28 mouse cellular contexts compared by ENCODE assay signal in the genomic region with DNA sequence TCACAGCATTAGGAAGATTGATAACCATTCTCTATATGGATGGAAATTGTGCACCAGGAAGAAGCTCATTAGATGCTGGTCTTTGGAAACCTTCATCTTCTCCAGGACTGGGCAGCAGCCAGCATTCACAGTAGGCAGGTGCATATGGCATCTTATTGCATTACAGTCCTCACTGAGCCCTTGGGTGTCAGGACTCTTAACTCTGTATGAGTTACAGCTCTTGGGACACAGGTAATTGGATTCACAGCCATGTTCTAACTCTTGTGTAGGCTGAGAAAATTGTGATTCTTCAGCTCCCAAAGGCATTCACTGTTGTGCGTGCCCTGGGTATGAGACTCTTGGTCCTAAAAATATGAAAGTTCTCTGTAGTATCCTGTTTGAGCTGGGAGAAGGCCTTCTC.
"Had no signal": no experiment of that assay in that cellular context is flagged by ENCODE, and none has a peak within 500 bp of the region (broad histone marks: within the 10 kb centered on the region; RNA-seq: fewer than 3 reads in every experiment).

No protein-coding gene starts in this region.

- H3K9me3 ChIP-seq: embryonic facial prominence, embryonic 12.5 days; embryonic facial prominence, embryonic 13.5 days; embryonic facial prominence, embryonic 15.5 days; forebrain, embryonic 10.5 days; forebrain, embryonic 12.5 days; forebrain, embryonic 13.5 days; forebrain, embryonic 15.5 days had no signal

- H3K9ac ChIP-seq: embryonic facial prominence, embryonic 12.5 days; embryonic facial prominence, embryonic 13.5 days; embryonic facial prominence, embryonic 15.5 days; forebrain, embryonic 12.5 days; forebrain, embryonic 13.5 days; forebrain, embryonic 15.5 days; forebrain, postnatal 0 days had no signal

- H3K4me1 ChIP-seq: embryonic facial prominence, embryonic 10.5 days; embryonic facial prominence, embryonic 12.5 days; embryonic facial prominence, embryonic 13.5 days; embryonic facial prominence, embryonic 15.5 days; forebrain, embryonic 10.5 days; forebrain, embryonic 12.5 days; forebrain, embryonic 13.5 days; forebrain, embryonic 15.5 days had no signal

- H3K4me2 ChIP-seq: embryonic facial prominence, embryonic 12.5 days; embryonic facial prominence, embryonic 13.5 days; embryonic facial prominence, embryonic 15.5 days; forebrain, embryonic 12.5 days; forebrain, embryonic 13.5 days; forebrain, embryonic 15.5 days had no signal

- H3K36me3 ChIP-seq: embryonic facial prominence, embryonic 10.5 days; embryonic facial prominence, embryonic 12.5 days; embryonic facial prominence, embryonic 13.5 days; embryonic facial prominence, embryonic 15.5 days; forebrain, embryonic 10.5 days; forebrain, embryonic 12.5 days; forebrain, embryonic 15.5 days had no signal

- H3K27me3 ChIP-seq: embryonic facial prominence, embryonic 12.5 days; embryonic facial prominence, embryonic 13.5 days; embryonic facial prominence, embryonic 15.5 days; forebrain, embryonic 12.5 days; forebrain, embryonic 13.5 days; forebrain, embryonic 15.5 days had no signal

- H3K4me3 ChIP-seq: embryonic facial prominence, embryonic 10.5 days; embryonic facial prominence, embryonic 12.5 days; embryonic facial prominence, embryonic 13.5 days; embryonic facial prominence, embryonic 15.5 days; erythroblast, embryonic 14.5 days; forebrain, embryonic 10.5 days; forebrain, embryonic 12.5 days; forebrain, embryonic 13.5 days; forebrain, embryonic 15.5 days; gastrocnemius, adult 2 months had no signal

- H3K27ac ChIP-seq: embryonic facial prominence, embryonic 10.5 days; embryonic facial prominence, embryonic 12.5 days; embryonic facial prominence, embryonic 13.5 days; embryonic facial prominence, embryonic 15.5 days; forebrain, embryonic 10.5 days; forebrain, embryonic 12.5 days; forebrain, embryonic 13.5 days; forebrain, embryonic 15.5 days; gastrocnemius, adult 2 months had no signal

- ATAC-seq: forebrain, embryonic 13.5 days; forebrain, embryonic 14.5 days; forebrain, embryonic 15.5 days; forebrain, embryonic 16.5 days; forebrain, postnatal 0 days had no signal

- DNase-seq: cerebellum, adult 2 months; cerebellum, adult 8-10 months; cerebellum, adult 9-10 months; cerebellum, adult 9-11 months; cerebellum, postnatal 10 days; cerebellum, postnatal 14 days; cerebellum, postnatal 25 days; cerebellum, postnatal 36 days; embryo, embryonic 11 days; forebrain, postnatal 0 days; gastrocnemius, adult 2 months; gastrocnemius, postnatal 10 days; gastrocnemius, postnatal 14 days; gastrocnemius, postnatal 25 days; gastrocnemius, postnatal 36 days; heart, adult 11 months; heart, adult 18-20 months had no signal
